Mouse (Mus musculus) liver, adult 2 months (tissue): ENCODE measurements at regions not wholly inside any gene's neighbourhood (a gene's known extent, or its start where the extent isn't known, plus 50 kb on each side); places are given as distances from the start of the nearest gene placed in this dataset.

ENCODE experiments used
- CTCF ChIP-seq: fragments of 200-500 bp; IDR thresholded peaks from 2 replicates; pipeline ENCODE4 v1.5.1; 2011; ENCODE audit warnings: low read depth, low read length, control low read depth
- POLR2A ChIP-seq: fragments of 200-500 bp; IDR thresholded peaks from 2 replicates; pipeline ENCODE4 v1.6.1; 2011; ENCODE audit warnings: low read length, control low read depth; ENCODE audit not compliant: insufficient read depth; ENCODE audit errors: extremely low read depth

DNA sequence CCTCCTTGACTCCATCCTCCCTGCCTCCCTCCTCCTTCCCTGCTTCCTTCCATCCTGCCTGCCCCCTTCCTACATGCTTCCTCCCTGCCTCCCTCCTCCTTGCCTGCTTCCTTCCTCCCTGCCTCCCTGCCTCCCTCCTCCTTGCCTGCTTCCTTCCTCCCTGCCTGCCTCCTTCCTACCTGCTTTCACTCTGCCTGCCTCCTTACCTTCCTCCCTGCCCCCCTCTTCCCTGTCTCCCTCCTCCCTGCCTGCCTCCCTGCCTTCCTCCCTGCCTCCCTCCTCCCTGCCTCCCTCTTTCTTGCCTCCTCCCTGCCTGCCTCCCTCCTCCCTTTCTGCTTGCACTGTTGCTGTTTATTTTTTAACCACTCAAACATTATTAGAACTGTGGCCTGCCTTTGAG is 54.2 kb upstream of the Arid2 start:
- no peak for TF ChIP-seq POLR2A
- no peak for TF ChIP-seq CTCF
